Mouse (Mus musculus) spleen, postnatal 10 days (tissue): Measurements from ENCODE around the gene Rell1.
"Not testable (repeated sequence)": the region's sequence is repeated elsewhere in the genome, so short reads cannot be mapped to it uniquely, and the experiment has no call there.

Experiments
- DNase-seq, 2 experiments: peaks; one replicate each; pipeline ENCODE4 v3.0.0; 2021 to 2022; ENCODE audit warnings: low spot score in 2 of 2

Rell1 gene

GRCm38 (mm10) chr5:63903329-63903728, 65.4 kb downstream of the Rell1 start:
- no peak for DNase-seq

- DNase-seq = no peak
Measured at GRCm38 (mm10) chr5:63897820-63898110, 70.9 kb downstream of the Rell1 start.

DNA sequence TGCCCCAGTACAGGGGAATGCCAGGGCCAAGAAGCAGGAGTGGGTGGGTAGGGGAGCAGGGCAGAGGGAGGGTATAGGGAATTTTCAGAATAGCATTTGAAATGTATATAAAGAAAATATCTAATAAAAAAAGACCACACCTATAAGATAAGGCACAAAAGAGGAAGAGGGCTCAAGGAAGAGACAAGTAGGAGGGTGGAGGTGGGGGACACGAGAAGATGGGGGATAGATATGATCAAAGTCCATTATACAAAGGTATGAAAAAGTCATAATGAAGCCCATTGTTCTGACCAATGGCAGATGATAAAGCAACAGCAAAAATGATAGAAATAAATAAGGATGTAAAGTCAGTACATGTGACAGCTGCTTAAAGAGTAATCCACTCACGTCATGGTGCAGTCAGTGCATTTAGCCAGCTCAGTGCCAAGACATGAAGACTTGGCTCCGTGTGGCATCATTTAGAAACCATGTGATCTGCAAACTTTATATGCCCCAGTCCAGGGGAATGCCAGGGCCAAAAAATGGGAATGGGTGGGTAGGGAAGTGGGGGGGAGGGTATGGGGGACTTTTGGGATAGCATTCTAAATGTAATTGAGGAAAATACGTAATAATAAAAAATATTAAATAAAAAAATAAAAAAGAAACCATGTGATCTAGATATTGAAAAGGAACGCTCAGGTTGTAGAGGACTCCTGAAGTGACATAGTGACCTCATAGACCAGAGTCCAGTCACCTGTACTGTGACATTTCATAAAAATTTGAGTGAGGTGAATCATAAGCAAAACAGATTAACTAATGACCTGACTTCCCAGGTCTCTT, 71.5 kb downstream of the Rell1 start:
- DNase-seq = not testable (repeated sequence)

- DNase-seq = no peak
Measured at GRCm38 (mm10) chr5:63891912-63892311, 76.8 kb downstream of the Rell1 start.

- DNase-seq = no peak
Measured at GRCm38 (mm10) chr5:63891241-63891640, 77.5 kb downstream of the Rell1 start.

DNA sequence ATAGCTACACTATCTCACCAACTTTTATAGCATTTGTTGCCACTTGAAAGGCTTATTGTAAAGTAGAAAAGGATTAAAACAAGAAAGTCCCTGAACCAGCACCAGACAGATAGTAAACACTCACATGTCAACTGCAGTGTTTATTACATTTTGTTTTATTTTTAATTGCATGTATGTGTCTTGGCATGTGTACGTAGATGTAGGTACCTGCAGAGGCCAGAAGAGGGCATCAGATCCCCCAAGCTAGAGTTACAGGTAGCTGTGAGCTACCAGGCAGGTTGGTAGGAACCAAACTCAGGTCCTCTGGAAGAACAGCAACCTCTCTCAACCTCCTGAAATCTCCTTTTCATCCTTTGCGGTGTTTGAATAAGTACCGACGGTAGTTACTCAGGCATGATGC, 81.6 kb downstream of the Rell1 start:
- no peak for DNase-seq

DNA sequence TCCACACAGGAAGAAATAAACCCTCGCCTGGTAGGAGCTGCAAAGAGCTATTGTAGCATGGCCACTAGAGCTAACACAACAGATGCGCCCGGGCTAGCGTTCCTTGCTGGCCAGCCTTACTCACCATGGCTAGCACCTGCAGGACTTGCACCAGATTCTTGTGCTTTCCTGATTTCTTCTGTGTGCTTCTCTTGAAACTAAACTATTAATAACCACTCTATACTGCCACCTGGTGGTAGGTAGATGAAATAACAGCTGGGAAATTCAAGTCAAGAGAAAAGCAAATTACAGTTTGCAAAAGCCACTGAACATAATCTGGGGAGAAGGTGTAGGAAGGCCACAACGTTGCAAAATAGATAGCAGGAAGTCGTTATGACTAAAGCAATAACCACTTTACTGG, 82.0 kb downstream of the Rell1 start:
- no peak for DNase-seq

GRCm38 (mm10) chr5:63886292-63886691, 82.4 kb downstream of the Rell1 start:
- no peak for DNase-seq

DNA sequence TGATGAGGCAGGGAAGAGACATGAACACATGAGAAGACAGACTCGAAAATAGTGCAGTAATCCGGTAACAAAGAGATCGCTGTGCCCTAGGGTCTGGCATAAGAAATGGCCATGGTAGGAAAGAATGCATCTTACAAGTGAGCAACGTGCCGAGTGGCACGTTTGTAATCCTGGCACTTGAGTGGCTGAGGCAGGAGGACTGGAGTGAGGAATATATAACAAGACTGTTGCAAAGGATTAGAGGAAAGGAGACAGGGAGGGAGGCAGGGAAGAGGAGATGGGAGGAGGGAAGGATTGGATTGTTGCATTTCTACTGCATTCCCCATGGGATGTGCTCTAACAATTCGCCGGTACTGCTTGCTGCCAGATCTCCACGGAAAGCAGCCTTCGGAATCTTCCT, 89.7 kb downstream of the Rell1 start:
- DNase-seq = no peak

- no peak for DNase-seq
Measured at GRCm38 (mm10) chr5:63876081-63876480, 92.6 kb downstream of the Rell1 start.

DNA sequence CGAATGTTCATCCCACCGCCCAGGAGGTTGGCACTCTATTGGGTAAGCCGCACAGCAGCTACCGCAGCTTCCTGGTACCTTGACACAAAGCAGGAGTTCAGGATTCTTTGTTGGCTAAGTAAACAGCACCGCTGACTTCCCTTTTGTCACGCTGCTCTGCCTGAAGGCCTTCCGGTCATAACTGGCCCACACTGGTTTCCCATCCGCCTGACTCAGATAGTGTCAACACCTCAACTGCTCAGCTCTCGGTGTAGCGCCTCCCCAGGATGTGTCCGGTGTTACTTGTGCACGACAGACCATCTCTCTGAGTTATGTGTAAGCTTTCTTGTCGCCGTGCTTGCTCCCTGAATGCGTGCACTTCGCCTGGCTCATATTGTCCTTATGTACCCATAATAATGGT, 93.8 kb downstream of the Rell1 start:
- DNase-seq = peak in 1 of 2 experiments; percentile 42

DNA sequence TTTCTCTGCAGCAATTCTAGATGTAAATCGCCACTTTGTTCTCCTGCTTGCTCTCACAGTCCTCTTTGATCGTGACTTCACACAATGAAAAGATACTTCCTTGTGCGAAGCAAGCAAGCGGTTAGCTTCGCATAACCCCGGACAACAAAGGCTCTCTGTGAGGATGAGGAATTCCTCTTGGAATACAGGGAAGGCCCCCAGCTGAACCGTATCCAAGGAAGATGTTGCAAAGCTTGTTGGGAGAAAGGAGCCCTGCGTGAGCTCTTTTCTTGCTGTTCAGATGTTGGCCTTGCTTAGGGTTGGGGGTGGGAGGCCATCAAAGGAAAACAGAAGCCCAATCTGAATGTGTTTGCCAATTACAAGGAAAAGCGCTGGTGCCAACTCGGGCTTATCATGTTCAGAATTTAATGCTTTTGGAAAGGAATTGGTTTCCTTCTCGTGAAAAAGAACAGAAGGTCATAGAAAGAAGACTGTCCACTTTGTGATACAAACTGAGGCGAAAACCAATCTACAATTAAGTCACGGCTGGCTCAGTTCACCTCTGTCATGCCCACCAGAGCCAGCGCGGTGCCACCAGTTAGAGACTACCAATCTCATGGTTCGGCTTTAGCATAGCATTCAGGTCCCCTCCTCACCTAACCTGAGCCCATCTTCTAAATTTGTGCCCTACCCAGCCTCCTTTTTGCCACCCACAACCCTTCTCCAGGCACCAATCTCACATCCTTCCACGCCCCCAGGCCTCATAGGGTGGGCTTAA, 96.3 kb downstream of the Rell1 start:
- DNase-seq = no peak

DNA sequence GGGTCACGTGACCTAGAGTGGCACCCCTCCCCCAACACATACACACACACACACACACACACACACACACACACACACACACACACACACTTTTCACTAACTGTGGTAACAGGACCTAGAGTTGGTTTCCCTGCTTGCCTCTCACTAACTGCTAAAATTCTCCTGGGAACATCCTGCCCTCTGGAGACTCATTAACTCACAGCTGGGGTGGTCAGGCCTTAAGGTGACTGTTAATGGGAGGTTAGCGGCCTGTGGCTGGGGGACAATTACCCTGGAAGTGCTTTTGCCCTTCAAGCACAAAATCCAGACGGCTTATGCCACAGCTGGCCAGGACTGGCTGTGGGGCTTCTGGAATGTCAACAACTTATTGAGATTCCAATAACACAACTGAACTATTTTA, 101.3 kb downstream of the Rell1 start:
- no peak for DNase-seq

GRCm38 (mm10) chr5:63858901-63859300, 109.8 kb downstream of the Rell1 start:
- no peak for DNase-seq
